Mouse (Mus musculus) olfactory bulb, adult 2 months (tissue): Measurements from ENCODE around the gene 1700125H20Rik.

Source experiments
- CTCF ChIP-seq: fragments of 200-500 bp; IDR thresholded peaks from 2 replicates; pipeline ENCODE4 v1.5.1; 2012; ENCODE audit warnings: low read depth, mild to moderate bottlenecking, low read length, moderate library complexity; ENCODE audit not compliant: insufficient read depth
- POLR2A ChIP-seq: fragments of 200-500 bp; IDR thresholded peaks from 2 replicates; pipeline ENCODE4 v1.6.1; 2012; ENCODE audit warnings: mild to moderate bottlenecking, low read depth, low read length, moderate library complexity; ENCODE audit not compliant: insufficient read depth

- TF ChIP-seq CTCF, result no peak
- no peak for TF ChIP-seq POLR2A
Measured at GRCm38 (mm10) chr11:85123267-85123992, 46.8 kb upstream of the 1700125H20Rik start.
